Mouse (Mus musculus): ENCODE measurements around the gene Uba3.

DNA sequence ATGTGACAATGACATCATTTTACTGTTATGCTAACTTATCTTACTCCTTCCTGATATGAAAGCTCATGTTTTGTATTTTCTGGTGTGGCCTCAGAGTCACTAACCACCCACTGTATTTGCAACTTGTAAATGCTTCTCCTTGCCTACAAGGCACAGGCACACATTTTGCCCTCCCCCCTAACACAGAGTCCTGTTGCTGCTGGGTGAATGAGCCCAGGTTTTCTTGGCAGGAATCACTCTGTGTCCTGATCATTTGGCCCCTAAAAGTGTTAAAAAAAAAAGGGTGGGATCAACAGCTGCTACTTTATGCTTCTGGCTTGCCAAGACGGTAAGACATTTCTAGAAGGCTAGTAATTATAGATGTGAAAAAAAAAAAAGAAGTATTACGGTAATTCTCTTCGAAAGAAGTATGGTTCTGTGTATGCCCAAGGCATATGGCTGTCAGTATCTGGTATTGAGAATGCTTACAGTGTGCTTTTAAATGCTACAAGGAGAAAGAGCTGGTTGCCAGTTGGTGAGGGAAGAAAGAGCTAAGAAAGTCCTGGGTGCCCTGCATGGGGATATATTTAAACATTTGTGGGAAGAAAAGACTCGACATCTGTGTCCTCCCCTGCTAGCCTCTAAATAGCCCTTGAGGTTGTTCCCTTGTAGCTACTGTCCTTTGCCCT lies 10.8 kb upstream of the Uba3 start:
- TF ChIP-seq CTCF (IDR thresholded peaks at IDR 0.05; ENCODE audit: control insufficient read depth, insufficient read depth, low read length) (no peak), POLR2A (IDR thresholded peaks at IDR 0.05; ENCODE audit: borderline replicate concordance, control insufficient read depth, low read depth, low read length) (no peak)
